Mouse (Mus musculus): Measurements from ENCODE around the gene Smpx. TPM values are rescaled to one million over a fixed set of nuclear protein-coding genes. Genes with fewer than 3 reads are reported as not detected.
A peak's percentile ranks its signal among the peaks of the same experiment; 100 is the strongest.

Smpx gene
- total RNA-seq (2021) = 17.2 TPM in 2 replicates
- long read RNA-seq, experiment 1, transcript Smpx-203 (5 exons, 898 nt) = major isoform, 5 of 15 reads
- long read RNA-seq, experiment 1, partial matches to known transcripts = 0 of 15 reads
- long read RNA-seq, experiment 1, other reads (novel, unspliced or antisense) = 6 of 15 reads
- long read RNA-seq, experiment 2, partial matches to known transcripts = 6 of 11 reads
- long read RNA-seq, experiment 2, other reads (novel, unspliced or antisense) = 3 of 11 reads

DNA sequence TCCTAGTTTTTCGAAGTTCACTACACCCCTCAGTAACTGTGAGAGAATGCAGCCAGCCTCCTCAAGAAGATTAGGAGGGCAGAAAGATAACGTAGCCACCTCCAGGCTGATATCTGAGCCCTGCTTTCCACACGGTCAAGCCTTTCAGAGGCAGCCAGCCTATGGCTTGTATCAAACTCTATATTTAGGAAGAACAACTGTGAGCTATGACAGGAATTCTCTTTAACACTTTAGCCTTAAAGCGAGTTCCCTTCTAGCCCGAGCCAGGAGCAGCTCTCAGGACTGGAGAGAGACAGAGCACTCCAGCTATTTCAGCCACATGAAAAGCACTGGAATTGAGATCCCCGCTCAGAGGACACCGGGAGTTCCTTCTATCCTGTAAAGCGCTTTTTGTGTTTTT lies at the start of gene Smpx:
Gene Smpx (plus strand): TSS at position 49 of the 400 bp plus-strand sequence.
- no peak for DNase-seq

DNA sequence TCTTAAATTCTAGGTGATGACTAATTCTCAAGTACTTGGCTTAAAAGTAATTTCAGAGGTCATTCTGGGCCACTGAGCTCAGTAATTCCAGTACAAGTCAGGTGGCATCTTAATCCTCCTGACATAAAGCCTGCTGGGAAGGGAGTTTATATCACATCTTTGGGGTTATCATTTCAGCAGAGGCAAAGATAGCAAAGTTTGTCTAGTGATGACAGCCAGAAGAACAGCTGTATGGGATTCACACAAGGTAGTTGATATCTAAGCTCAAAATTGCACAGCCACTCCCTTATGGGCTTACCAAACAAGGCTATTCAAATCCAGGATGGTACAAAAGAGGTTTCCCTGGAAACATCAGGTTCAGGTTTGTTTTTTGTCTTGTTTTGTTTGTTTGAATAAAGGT lies 43.7 kb upstream of the Smpx start:
- no peak for DNase-seq

DNA sequence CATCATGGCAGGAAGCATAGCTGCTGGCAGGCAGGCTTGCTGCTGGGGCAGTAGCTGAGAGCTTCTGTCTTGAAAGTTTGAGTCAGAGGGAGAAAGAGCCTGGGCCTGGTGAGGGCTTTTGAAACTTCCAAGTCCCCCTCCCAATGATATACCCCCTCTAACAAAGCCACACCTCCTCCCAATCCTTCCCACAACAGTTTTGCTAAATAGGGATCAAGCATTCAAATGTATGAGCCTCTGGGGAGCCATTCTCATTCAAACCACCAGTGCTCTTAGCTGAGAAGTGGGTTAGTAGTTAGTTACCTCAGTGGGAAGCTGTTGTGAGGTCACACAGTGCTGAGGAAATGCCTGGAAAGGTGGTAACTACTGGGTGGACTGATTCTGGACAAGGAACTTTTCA lies 41.4 kb upstream of the Smpx start:
- no peak for DNase-seq

DNA sequence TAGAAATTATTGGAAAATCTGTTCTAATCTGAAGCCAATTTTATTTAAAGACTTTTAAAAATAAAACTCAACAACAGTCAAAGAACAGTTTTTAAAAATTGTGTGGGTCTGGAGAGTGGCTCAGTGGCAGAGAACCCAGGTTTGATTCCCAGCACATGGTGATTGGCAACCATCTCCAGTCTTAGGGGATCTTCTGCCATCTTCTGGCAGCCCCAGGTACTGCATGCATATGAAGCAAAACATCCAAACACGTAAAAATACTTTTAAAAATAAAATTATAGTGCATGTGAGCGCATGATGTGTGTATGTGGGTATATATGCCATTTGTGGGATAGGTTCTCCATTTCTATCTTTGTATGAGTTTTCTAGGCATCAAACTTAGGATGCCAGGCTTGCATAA lies 26.9 kb upstream of the Smpx start:
- DNase-seq = no peak

DNA sequence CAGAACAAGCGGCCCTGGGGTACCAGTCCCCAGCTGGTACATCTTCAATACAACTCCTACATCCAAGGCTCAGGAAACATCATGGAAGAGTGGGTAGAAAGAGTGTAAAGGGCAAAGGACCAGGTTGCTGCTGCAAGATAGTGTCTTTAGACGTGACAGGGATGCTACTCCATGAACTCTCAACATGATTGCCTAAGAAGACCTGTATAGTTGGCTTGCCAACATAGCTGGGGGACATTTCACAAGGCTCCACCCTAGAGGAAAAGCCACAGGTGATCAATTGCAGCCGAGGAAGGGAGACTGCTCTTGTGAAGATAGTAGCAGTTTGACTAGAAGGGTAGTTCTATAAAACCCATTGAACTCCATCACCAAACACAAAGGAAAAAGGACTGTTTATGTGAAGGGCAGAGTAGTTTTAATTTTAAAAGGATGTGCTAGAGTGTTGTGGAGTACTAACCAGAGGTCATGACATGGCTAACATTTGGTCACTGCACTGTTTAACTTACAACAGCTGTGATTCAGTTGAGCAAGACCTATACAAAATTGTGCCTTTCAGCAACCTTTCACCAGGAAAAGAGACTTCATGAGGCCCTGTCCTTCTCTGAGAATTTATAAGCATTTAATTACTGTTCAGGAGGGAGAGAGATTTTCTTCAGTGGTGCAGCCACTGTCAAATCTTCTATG lies 23.9 kb upstream of the Smpx start:
- DNase-seq = no peak

DNA sequence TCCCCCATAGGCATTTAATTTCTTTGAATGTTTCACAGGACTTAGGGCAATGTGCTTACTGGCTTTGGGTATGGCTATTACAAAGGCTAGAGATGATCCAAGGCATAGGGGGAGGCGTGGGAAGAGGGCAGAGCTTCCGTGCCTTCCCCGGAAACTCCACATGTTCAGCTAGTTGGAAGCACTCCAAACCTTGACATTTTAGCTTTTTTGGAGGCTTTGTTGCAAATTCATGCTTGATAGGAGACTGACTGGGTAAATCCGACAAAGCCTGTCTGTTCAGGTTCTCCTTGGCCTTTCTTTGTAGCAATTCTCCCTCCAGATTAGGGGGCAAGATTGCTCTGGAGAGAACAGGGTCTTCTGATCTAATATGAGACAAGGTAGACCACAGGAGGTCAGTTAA lies 7.5 kb upstream of the Smpx start:
- DNase-seq = peak; percentile 28

DNA sequence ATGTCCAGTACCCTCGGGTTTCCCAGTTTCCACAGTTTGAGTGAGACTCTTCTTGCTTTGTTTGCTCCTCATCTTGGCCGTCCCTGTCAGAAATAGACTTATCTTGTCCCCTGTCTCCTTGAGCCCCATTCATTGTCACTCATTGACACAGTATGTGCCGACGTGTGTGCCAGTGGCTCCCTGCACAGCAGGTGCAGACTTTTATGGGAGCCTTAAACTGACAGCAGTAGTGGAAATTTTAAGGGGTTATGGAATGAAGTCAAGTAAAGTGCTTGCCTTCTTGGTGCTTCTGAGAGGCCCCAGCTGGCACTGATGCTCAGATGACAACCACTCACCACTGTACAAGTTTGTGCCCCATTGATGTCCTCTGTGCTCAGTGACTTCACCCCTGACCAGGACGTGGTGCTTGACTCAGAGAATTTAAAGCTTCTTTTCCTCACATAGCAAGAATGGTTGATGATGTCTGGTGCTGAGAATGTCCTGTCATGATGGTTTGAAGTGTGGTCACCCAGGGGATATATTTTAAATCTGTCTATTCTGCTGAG lies 1.0 kb upstream of the Smpx start:
- DNase-seq = no peak

DNA sequence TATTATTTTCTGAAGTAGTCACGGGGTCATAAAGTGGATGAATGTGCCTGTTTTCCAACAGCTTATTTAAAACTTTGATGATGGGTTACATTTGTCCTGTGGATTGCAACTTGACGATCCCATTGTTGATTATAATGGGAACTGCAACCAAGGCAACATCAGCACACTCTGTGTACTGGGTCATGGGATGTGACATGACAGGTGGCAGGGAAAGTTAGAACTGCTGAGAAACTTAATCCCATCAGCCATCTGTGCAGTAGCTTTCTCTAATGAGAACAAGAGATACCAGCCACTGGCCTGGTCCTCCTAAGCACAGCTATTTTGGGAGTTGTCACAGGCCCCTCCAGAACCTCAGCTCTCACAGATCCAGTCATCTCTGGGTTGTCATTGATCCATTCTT lies 8.5 kb downstream of the Smpx start:
- no peak for DNase-seq

DNA sequence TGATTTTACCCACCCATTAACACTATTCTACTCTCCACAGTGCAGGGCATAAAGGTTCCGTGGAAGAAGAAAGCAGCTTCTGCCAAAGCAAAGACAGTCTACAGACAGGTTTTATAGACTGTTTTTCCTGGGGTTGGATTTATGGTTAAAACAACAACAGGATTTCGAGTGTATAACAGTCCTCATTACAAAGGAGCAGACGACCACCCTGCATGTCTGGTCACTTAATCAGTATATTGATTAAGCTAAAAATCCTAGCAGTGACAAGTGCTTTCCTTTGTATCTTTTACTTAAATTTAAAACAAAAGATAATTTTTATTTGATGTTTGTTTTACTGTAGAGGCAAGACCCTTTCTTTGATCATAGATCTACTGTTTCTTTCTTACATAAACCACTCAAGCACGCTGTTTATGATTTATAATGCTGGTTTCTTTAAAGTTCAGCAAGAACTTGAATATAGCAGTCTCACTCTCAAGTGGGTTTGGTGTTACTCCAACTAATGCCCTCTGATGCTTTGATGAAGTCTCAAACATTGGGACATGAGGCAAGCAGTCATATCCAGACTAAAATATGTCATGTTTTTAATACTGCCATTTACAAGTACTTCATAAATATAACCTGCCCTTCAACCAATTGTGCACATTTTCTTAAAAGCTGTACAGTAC lies 10.0 kb downstream of the Smpx start:
- DNase-seq = no peak

DNA sequence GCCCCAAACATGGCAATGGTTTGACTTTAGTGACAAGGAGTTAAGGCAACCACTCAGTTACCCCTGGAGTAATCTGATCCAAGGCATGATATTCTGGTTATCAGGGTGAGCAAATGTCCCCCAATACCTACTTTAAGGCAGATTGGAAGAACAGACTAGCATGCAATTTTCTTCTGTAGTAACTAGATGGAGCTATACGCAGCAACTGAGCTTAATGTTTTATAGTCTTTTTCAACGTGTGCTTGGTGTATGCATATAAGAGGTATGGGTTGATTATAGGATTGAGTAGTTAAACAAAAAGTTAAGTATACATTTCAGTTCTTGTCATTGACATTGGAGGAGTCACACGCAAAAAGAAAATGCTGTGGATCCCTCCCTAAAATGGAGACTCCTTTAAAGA lies 21.2 kb downstream of the Smpx start:
- DNase-seq = no peak

DNA sequence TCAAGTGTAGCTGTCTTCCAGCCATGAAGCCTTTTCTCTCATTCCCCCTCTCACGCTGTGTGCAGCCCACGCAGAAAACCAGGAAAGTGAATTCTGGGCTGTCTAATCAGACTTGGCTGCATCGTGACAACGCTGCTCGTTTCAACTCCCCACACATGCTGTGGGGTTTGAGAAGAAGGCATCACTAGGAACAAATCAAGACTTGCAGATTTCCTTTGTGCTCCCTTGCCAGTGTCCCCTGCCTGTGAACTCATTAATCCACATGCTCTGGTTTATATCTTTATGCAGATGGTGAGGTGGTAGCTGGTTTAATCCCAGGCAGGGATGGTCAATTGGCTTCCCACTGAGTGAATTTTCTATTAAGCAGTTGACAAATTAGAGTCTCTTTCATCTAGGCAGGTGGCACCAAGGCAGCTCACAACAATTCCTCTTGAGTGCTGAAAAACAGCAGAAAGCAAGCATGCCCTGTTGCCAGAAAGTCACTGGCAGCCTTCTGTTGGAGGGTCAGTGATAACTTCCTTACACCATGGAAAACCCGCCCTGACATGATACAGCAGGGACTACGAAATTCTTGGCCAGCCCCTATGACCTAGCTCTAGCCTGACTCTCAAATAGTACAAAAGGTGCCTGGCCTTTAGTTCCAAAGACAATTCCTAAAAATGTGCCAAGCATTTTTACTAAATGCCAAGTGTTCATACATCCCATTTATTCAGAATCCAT lies 32.1 kb downstream of the Smpx start:
- no peak for DNase-seq

DNA sequence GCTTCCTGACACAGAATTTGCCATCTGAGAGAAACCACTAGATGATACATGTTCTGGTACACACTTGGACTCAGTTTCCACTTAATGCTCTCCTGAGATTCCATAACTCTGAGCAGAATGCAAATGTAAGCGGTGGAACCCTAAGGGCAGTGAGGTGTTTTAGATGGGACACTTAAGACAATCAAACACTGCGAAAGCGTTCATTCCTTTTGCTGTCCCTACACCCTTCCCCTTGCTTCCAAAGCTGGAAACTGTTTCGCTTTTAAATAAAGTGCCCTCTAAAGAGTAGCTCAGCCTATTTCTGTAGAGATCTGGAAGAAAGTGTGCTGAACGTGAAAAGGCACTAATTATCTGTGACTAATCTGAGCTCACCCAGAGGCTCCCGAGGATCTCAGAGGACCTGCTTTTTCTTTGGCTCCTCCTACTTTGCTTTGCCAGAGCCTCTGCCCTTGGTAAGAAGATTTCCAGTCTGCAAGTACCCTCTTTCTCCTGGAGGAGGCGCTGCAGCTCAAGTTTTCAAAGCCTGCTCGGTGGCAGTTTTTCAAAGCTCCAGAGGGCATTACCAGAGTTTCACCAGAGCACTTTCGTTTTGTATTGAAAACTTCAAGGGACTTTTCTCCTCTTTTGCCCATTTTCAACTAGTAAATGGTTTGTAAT lies 33.1 kb downstream of the Smpx start:
- peak; percentile 78 for DNase-seq

DNA sequence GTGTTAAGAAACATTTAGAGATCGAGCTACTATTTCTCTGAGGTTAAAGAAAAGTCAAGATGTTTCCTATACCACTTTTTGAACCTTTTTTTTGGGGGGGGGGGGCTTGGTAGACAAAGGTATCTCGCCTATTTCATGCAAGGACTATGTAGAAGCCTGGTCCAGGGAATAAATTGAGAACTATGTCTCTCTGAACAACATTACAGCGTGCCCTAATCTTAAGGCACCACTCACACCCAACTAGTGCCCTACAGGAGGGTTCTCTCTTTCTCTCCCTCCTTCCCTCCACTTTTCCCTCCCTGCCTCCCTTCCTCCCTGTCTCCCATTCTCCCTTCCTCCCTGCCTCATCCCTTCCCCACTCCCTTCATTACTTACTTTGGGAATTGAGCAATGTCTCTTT lies 33.6 kb downstream of the Smpx start:
- DNase-seq = no peak

DNA sequence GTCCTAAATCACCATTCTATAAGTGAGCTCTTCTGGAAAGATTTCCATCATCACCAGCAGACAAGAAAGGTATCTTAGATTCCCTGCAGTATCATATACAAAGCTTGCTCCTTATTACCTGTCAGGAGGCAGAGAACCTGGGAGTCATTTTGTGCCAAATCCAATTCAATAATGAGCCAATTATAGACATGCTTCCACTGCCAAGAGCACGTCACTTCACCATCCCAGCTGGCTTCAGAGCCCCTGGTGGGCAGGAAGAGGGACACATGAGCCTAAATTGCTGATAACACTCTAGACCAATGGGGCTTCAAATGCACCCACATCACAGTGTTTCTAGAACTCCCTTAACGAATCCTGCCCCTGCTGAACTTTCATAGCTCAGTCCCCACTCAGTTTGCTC lies 35.1 kb downstream of the Smpx start:
- no peak for DNase-seq

DNA sequence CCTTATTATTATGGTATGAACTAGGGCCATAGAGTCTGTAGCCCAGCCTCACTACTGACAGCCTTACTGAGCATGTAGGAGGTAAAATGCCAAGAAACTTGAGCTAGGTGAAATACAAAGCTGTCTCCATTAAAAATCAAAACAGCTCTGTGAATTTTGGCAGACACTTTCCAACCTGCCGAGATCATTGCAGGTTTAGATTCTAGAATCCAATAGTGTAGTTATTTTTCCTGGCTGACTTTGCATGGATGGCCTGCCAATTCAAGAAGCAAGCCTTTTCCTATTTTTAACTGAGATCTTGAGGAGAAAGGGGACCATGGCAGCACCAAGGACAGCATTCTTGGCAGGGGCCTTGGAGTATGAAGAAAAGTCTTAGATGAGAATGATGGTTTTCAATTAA lies 35.6 kb downstream of the Smpx start:
- no peak for DNase-seq

DNA sequence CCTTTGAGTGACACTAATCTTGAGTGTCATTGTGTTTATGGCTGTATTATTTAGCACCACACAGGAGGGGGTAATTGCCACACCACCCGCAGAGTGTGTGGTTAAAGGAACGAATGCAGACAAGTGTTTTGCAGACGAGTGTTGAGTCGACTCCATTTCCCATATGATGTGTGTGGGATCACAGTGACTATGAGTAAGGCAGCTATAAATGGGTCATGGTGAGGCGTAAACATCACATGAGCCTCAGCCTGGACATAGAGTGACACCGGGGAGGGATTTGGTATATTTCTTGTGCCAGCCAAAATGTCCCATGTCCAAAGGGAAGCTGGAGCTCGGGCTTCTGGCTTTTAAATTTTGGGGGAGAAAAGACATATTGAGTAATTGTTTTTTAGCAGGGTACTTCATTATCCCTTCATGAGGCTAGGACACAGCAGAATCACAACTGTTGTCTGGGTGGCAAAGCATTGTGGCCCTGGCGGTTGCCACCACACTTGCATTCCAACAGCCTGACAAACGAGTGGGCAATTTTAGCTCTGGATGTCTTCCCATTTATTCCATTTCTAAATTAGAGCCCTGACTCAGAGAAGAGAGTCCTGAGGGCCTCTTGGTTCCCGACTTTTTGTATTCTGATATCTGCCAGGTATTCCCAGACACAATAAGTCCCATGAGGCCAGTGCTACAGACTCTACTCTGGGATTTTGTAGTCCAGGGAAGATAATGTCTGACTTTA lies 49.3 kb downstream of the Smpx start:
- no peak for DNase-seq

DNA sequence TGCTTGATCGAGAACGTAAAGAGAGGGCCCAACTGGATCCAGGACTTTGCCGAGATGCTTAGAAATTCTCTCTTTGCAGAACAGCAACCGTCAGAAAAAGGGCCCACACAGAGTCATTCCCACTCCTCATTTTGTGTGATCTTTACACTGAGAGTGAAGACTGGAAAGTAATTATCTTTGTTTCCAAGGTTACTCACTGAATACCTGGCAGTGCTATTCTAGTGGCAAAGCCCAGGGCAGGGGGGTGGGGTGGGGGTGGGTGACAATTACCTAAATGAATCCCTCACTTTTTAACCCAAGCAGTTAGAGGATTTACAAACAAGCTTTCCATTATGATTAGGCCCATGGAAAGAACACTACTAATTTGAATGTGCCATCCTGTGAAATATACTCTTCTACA lies 55.8 kb downstream of the Smpx start:
- DNase-seq = no peak

DNA sequence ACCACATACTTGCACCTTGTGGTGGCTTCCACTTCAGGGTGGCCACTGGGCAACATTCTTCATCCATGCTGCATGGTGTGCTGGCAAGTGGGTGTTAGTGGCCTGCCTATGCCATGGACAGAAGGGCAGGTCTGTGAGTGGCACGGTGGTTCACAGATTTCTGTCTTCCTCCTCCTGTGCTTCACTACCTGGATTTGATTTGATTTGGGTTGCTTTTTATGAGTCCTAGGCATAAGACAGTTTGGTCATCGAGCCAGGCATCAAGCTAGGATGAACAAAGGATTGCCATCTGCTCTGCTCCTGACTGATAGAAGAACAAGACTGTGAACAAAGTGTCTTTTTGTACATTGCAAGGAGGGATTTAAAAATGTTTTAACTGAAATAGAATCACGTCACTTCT lies 63.8 kb downstream of the Smpx start:
- DNase-seq = no peak

DNA sequence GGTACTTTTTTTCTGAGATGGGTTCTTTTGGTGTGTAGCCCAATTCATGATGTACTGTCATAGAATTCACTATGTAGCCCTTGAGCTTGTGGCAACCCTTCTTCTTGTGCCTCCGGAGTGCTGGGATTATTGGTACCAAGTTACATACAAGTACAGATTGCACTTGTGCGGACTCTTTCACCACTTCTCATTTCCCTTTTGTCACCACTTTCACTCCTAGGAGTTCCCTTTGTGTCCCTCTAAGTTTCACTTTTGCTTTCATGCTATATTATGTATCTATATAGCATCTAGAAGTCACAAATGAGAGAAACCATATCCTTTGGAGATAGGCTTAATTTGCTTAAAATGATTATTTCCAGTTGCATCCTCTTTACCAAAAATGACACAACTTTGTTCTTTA lies 103.0 kb downstream of the Smpx start:
- no peak for DNase-seq
